Mouse (Mus musculus) thymus, adult 2 months (tissue): ENCODE measurements at regions not wholly inside any gene's neighbourhood (a gene's known extent, or its start where the extent isn't known, plus 50 kb on each side); places are given as distances from the start of the nearest gene placed in this dataset.

Source experiments
- CTCF ChIP-seq: fragments of 200-500 bp; IDR thresholded peaks from 2 replicates; pipeline ENCODE4 v1.5.1; 2012; ENCODE audit warnings: mild to moderate bottlenecking, control low read depth, low read length, moderate library complexity, borderline replicate concordance; ENCODE audit not compliant: control insufficient read depth, poor library complexity, insufficient read depth; ENCODE audit errors: extremely low read depth
- POLR2A ChIP-seq: fragments of 200-500 bp; IDR thresholded peaks from 2 replicates; pipeline ENCODE4 v1.6.1; 2012; ENCODE audit warnings: mild to moderate bottlenecking, low read length, control low read depth, moderate library complexity; ENCODE audit not compliant: control insufficient read depth, poor library complexity, insufficient read depth; ENCODE audit errors: extremely low read depth

DNA sequence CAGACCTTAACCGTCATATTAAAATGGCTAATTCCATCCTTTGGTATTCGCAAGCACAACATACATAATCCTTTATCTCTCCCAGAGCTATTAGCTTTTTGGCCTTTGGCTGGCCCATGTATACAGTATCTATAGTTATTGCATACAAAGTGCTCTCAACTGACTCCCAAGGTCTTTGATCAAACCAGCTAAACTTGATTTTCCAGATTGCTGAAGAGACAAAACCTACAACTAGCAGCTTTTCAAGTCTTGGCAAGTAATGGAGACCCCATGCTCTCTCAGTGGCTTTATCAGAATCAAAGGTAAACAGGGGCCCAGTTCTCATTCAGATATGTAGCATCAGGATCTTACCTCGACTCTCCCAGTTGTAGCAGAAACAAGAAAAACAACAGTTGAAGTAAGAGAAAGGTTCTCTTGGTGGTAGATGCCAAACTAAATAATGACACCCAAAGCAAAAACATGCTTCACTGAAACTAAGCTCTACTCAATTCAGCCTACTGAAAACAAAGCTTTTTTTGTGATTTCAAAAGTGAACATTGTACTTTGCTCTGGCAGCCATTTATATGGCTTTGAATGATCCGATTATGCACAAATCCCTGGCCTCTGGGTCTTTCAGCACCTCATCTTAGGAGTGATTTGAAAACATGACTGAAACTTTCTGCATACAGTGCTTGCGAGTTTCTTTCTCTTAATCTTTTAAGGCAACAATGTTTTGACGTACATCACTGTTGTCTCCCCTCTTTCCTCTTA is 307.0 kb downstream of the Klf5 start:
- TF ChIP-seq POLR2A (no peak), CTCF (no peak)
